In genomic region chr17:80834176-80834517, GRCm38 (mm10) we compare ENCODE assay signal across 20 mouse cellular contexts.
DNase-seq lines count a peak whose midpoint lies in the region; ATAC-seq and TF ChIP-seq lines count a peak whose summit lies in the region.
"Had no signal": no experiment of that assay in that cellular context is flagged by ENCODE, and none has a peak within 500 bp of the region (broad histone marks: within the 10 kb centered on the region; RNA-seq: fewer than 3 reads in every experiment).

No protein-coding gene starts in this region.

- whole genome bisulfite sequencing in heart, embryonic 12.5 days = 26% methylated on average over 5 of the region's 5 CpGs
- 21% methylated on average over 5 of the region's 5 CpGs for WGBS in lung, embryonic 14.5 days
- WGBS in embryonic facial prominence, embryonic 15.5 days = 13% methylated on average over 5 of the region's 5 CpGs
- 24% methylated on average over 5 of the region's 5 CpGs for WGBS in intestine, embryonic 16.5 days
- WGBS in hindbrain, embryonic 11.5 days = 48% methylated on average over 5 of the region's 5 CpGs

- H3K9me3 ChIP-seq in heart, embryonic 12.5 days (replicated peaks) = peaks cover 3% of the 10 kb centered on the region; the same call in 1 of the 2 replicates
- no peaks in the 10 kb centered on the region for H3K9me3 ChIP-seq in lung, embryonic 14.5 days (ENCODE audit: low read depth, low read length)
- H3K9me3 ChIP-seq in embryonic facial prominence, embryonic 15.5 days (replicated peaks) = no peaks in the 10 kb centered on the region
- no peaks in the 10 kb centered on the region for H3K9me3 ChIP-seq in intestine, embryonic 16.5 days (ENCODE audit: control insufficient read depth, low read length)
- H3K9me3 ChIP-seq in hindbrain, embryonic 11.5 days (ENCODE audit: control insufficient read depth, low read length) = no peaks in the 10 kb centered on the region
- H3K9me3 ChIP-seq: heart, embryonic 10.5 days; stomach, embryonic 15.5 days had no signal

- no peaks in the 10 kb centered on the region for H3K27me3 ChIP-seq in heart, embryonic 12.5 days (replicated peaks)
- no peaks in the 10 kb centered on the region for H3K27me3 ChIP-seq in lung, embryonic 14.5 days (ENCODE audit: insufficient read depth, low read length)
- no peaks in the 10 kb centered on the region for H3K27me3 ChIP-seq in embryonic facial prominence, embryonic 15.5 days
- H3K27me3 ChIP-seq in intestine, embryonic 16.5 days (replicated peaks; ENCODE audit: control insufficient read depth, insufficient read depth, low read length) = no peaks in the 10 kb centered on the region
- H3K27me3 ChIP-seq in hindbrain, embryonic 11.5 days (ENCODE audit: control insufficient read depth, insufficient read depth, low read length) = no peaks in the 10 kb centered on the region
- H3K27me3 ChIP-seq: stomach, embryonic 15.5 days had no signal

- H3K9ac ChIP-seq in heart, embryonic 12.5 days = no peak overlapping the region
- no peak overlapping the region for H3K9ac ChIP-seq in lung, embryonic 14.5 days
- H3K9ac ChIP-seq in embryonic facial prominence, embryonic 15.5 days = no peak overlapping the region
- no peak overlapping the region for H3K9ac ChIP-seq in intestine, embryonic 16.5 days (ENCODE audit: low read depth, low read length)
- H3K9ac ChIP-seq in hindbrain, embryonic 11.5 days (ENCODE audit: low read depth, low read length) = no peak overlapping the region
- H3K9ac ChIP-seq: hindbrain, embryonic 14.5 days; stomach, embryonic 15.5 days had no signal

- peaks cover 19% of the 10 kb centered on the region for H3K4me1 ChIP-seq in heart, embryonic 12.5 days (replicated peaks)
- H3K4me1 ChIP-seq in lung, embryonic 14.5 days (ENCODE audit: insufficient read depth) = no peaks in the 10 kb centered on the region
- peaks cover 6% of the 10 kb centered on the region for H3K4me1 ChIP-seq in embryonic facial prominence, embryonic 15.5 days
- H3K4me1 ChIP-seq in intestine, embryonic 16.5 days (ENCODE audit: control insufficient read depth, insufficient read depth, low read length) = no peaks in the 10 kb centered on the region
- no peaks in the 10 kb centered on the region for H3K4me1 ChIP-seq in hindbrain, embryonic 11.5 days (replicated peaks; ENCODE audit: control insufficient read depth, insufficient read depth, low read length)
- H3K4me1 ChIP-seq: stomach, embryonic 15.5 days had no signal

- TF ChIP-seq CTCF in lung, embryonic 14.5 days (IDR thresholded peaks at IDR 0.05; ENCODE audit: low read depth) = no peak

- peak overlapping the region; percentile 24 for H3K4me2 ChIP-seq in heart, embryonic 12.5 days
- H3K4me2 ChIP-seq in lung, embryonic 14.5 days = peak overlapping the region; percentile 35; the same call in 1 of the 2 replicates
- H3K4me2 ChIP-seq in embryonic facial prominence, embryonic 15.5 days (replicated peaks) = no peak overlapping the region
- 0 out of 2 replicates have a peak overlapping the region, but pooled peaks have one; percentile 23 for H3K4me2 ChIP-seq in intestine, embryonic 16.5 days (ENCODE audit: low read depth, low read length)
- H3K4me2 ChIP-seq in hindbrain, embryonic 11.5 days (replicated peaks; ENCODE audit: low read depth, low read length) = no peak overlapping the region
- H3K4me2 ChIP-seq: hindbrain, embryonic 14.5 days; stomach, embryonic 15.5 days had no signal

- no peak for DNase-seq in heart, postnatal 25 days (ENCODE audit: low spot score)
- DNase-seq in lung, embryonic 14.5 days = no peak
- no peak for DNase-seq in lung, postnatal 36 days
- DNase-seq in cerebellum, postnatal 14 days = no peak
- DNase-seq in hindbrain, embryonic 11.5 days (ENCODE audit: low spot score) = no peak
- DNase-seq: adrenal gland, postnatal 36 days; cerebellum, adult 18-20 months; cerebellum, postnatal 36 days; gastrocnemius, postnatal 25 days; heart, postnatal 10 days; kidney, postnatal 14 days; right cerebral cortex, postnatal 25 days had no signal

- H3K36me3 ChIP-seq in heart, embryonic 12.5 days = no peaks in the 10 kb centered on the region
- H3K36me3 ChIP-seq in lung, embryonic 14.5 days (ENCODE audit: insufficient read depth) = no peaks in the 10 kb centered on the region
- no peaks in the 10 kb centered on the region for H3K36me3 ChIP-seq in embryonic facial prominence, embryonic 15.5 days
- H3K36me3 ChIP-seq in intestine, embryonic 16.5 days (ENCODE audit: control insufficient read depth, insufficient read depth, low read length) = no peaks in the 10 kb centered on the region
- no peaks in the 10 kb centered on the region for H3K36me3 ChIP-seq in hindbrain, embryonic 11.5 days (ENCODE audit: control insufficient read depth, insufficient read depth, low read length)
- H3K36me3 ChIP-seq: heart, embryonic 10.5 days; stomach, embryonic 15.5 days had no signal

- intact Hi-C loops in heart, postnatal 25 days (cut with DNase I) = no loop called here

- H3K27ac ChIP-seq in heart, embryonic 12.5 days (ENCODE audit: poor library complexity, severe bottlenecking) = no peak overlapping the region
- H3K27ac ChIP-seq in lung, embryonic 14.5 days (ENCODE audit: low read depth) = peak overlapping the region; percentile 19; the same call in 1 of the 2 replicates
- H3K27ac ChIP-seq in embryonic facial prominence, embryonic 15.5 days (replicated peaks) = 0 out of 2 replicates have a peak overlapping the region, but pooled peaks have one; percentile 28
- no peak overlapping the region for H3K27ac ChIP-seq in intestine, embryonic 16.5 days (ENCODE audit: low read length)
- H3K27ac ChIP-seq in hindbrain, embryonic 11.5 days (ENCODE audit: low read depth, low read length) = no peak overlapping the region
- H3K27ac ChIP-seq: heart, embryonic 10.5 days; hindbrain, embryonic 14.5 days; stomach, embryonic 15.5 days had no signal

- no peak for ATAC-seq in heart, embryonic 12.5 days (ENCODE audit: insufficient number of reproducible peaks, low FRiP score)
- ATAC-seq in lung, embryonic 14.5 days (ENCODE audit: insufficient read depth) = peak; percentile 56
- no peak for ATAC-seq in embryonic facial prominence, embryonic 15.5 days (ENCODE audit: insufficient number of reproducible peaks, low FRiP score, low TSS enrichment, low read depth)
- 0 out of 2 replicates have a peak, but pooled peaks have one; percentile 21 for ATAC-seq in intestine, embryonic 16.5 days
- ATAC-seq in hindbrain, embryonic 11.5 days (ENCODE audit: low FRiP score) = no peak
- ATAC-seq: forebrain, embryonic 14.5 days had no signal

- H3K4me3 ChIP-seq in heart, embryonic 12.5 days = no peak overlapping the region
- no peak overlapping the region for H3K4me3 ChIP-seq in lung, embryonic 14.5 days (ENCODE audit: low read depth, low read length)
- no peak overlapping the region for H3K4me3 ChIP-seq in embryonic facial prominence, embryonic 15.5 days (replicated peaks)
- no peak overlapping the region for H3K4me3 ChIP-seq in intestine, embryonic 16.5 days (ENCODE audit: low read length)
- no peak overlapping the region for H3K4me3 ChIP-seq in hindbrain, embryonic 11.5 days (ENCODE audit: low read depth, low read length)
- H3K4me3 ChIP-seq: erythroblast, embryonic 14.5 days; heart, embryonic 10.5 days; stomach, embryonic 15.5 days had no signal

Comparison
In these comparisons a context has a peak if more than half of its experiments do, and no peak if none do; other contexts are left out.
1. ATAC-seq: peak in lung, embryonic 14.5 days (single experiment) and intestine, embryonic 16.5 days (single experiment); none in heart, embryonic 12.5 days (single experiment), embryonic facial prominence, embryonic 15.5 days (single experiment) and hindbrain, embryonic 11.5 days (single experiment).
2. H3K27ac ChIP-seq: peak in lung, embryonic 14.5 days (single experiment) and embryonic facial prominence, embryonic 15.5 days (single experiment); none in heart, embryonic 12.5 days (single experiment), intestine, embryonic 16.5 days (single experiment) and hindbrain, embryonic 11.5 days (single experiment).
3. H3K4me2 ChIP-seq: peak in heart, embryonic 12.5 days (single experiment), lung, embryonic 14.5 days (single experiment) and intestine, embryonic 16.5 days (single experiment); none in embryonic facial prominence, embryonic 15.5 days (single experiment) and hindbrain, embryonic 11.5 days (single experiment).